Mouse (Mus musculus) G1E-ER4 (cell line): ENCODE data around the gene Dntt. TPM values are rescaled to one million over a fixed set of nuclear protein-coding genes. Genes with fewer than 3 reads are reported as not detected.

ENCODE experiments used
- GATA1 ChIP-seq: IDR thresholded peaks from one replicate; pipeline ENCODE4 v1.8.0; 2012; ENCODE audit warnings: low read length, inconsistent platforms
- polyA plus RNA-seq: library from polyadenylated mRNA; stranded (reverse); fragments of >175 nt; gene quantifications from 2 replicates; pipeline ENCODE4 v1.2.3, GENCODE M21; 2012

Gene Dntt
- polyA plus RNA-seq, 1 experiment: not detected

GRCm38 (mm10) chr19:40999569-40999968, 29.5 kb upstream of the Dntt start:
- TF ChIP-seq GATA1: no peak

- TF ChIP-seq GATA1: no peak
Observed at GRCm38 (mm10) chr19:41003694-41004315, 25.3 kb upstream of the Dntt start.

- TF ChIP-seq GATA1: no peak
Observed at GRCm38 (mm10) chr19:41006621-41007020, 22.5 kb upstream of the Dntt start.

- TF ChIP-seq GATA1: no peak
Observed at GRCm38 (mm10) chr19:41007326-41007725, 21.7 kb upstream of the Dntt start.

GRCm38 (mm10) chr19:41007733-41008132, 21.3 kb upstream of the Dntt start:
- TF ChIP-seq GATA1: no peak

GRCm38 (mm10) chr19:41008674-41009395, 20.2 kb upstream of the Dntt start:
- no peak for TF ChIP-seq GATA1

- no peak for TF ChIP-seq GATA1
Observed at GRCm38 (mm10) chr19:41011676-41012075, 17.4 kb upstream of the Dntt start.

- TF ChIP-seq GATA1: no peak
Observed at GRCm38 (mm10) chr19:41013591-41013990, 15.5 kb upstream of the Dntt start.

GRCm38 (mm10) chr19:41014003-41014402, 15.1 kb upstream of the Dntt start:
- TF ChIP-seq GATA1: no peak

- no peak for TF ChIP-seq GATA1
Observed at GRCm38 (mm10) chr19:41015951-41016716, 12.9 kb upstream of the Dntt start.

GRCm38 (mm10) chr19:41019164-41019675, 9.9 kb upstream of the Dntt start:
- no peak for TF ChIP-seq GATA1

GRCm38 (mm10) chr19:41020537-41020936, 8.5 kb upstream of the Dntt start:
- TF ChIP-seq GATA1: no peak

- no peak for TF ChIP-seq GATA1
Observed at GRCm38 (mm10) chr19:41022244-41022643, 6.8 kb upstream of the Dntt start.

GRCm38 (mm10) chr19:41026551-41026950, 2.5 kb upstream of the Dntt start:
- no peak for TF ChIP-seq GATA1

GRCm38 (mm10) chr19:41027024-41027423, 2.1 kb upstream of the Dntt start:
- no peak for TF ChIP-seq GATA1

- TF ChIP-seq GATA1: no peak
Observed at GRCm38 (mm10) chr19:41027601-41028000, 1.5 kb upstream of the Dntt start.
